16 mouse cellular contexts compared by ENCODE assay signal in the genomic region with DNA sequence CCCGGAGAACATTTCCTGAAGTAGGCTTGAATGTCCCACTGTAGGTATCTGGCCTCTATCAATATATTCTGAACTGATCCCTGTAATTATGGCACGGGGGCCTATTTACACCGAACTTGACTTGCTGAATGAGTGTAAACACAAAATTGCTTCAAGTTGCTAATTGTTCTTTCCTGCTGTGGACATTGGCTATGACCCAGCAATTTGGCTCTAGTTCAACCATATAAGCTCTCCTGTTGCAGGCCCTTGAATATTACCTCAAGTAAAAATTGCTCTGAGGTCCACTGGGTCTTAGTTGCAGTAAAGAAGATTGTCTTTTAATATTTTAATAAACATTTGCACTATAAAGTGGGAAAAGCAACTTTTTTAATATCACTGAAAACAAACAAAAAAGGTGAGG.
"Had no signal": no experiment of that assay in that cellular context is flagged by ENCODE, and none has a peak within 500 bp of the region (broad histone marks: within the 10 kb centered on the region; RNA-seq: fewer than 3 reads in every experiment).

No protein-coding gene starts in this region.

- H3K4me1 ChIP-seq: liver, embryonic 13.5 days; megakaryocyte, embryonic 14.5 days; neural tube, embryonic 13.5 days had no signal

- H3K4me2 ChIP-seq: liver, embryonic 13.5 days; lung, embryonic 14.5 days; midbrain, embryonic 11.5 days; neural tube, embryonic 13.5 days had no signal

- H3K27ac ChIP-seq: kidney, postnatal 0 days; layer of hippocampus, adult 2 months; left cerebral cortex, adult 2 months; liver, embryonic 13.5 days; neural tube, embryonic 13.5 days; stomach, postnatal 0 days had no signal

- ATAC-seq: lung, postnatal 0 days had no signal

- H3K27me3 ChIP-seq: liver, embryonic 13.5 days; megakaryocyte, embryonic 14.5 days; neural tube, embryonic 13.5 days had no signal

- H3K36me3 ChIP-seq: liver, embryonic 13.5 days; neural tube, embryonic 13.5 days had no signal

- DNase-seq: kidney, adult 2 months; kidney, postnatal 25 days; layer of hippocampus, adult 9-11 months; liver, embryonic 13.5 days; lung, embryonic 14.5 days; midbrain, embryonic 14.5 days; thymus, adult 2 months; thymus, postnatal 14 days had no signal

- H3K4me3 ChIP-seq: layer of hippocampus, adult 2 months; left cerebral cortex, adult 2 months; liver, embryonic 13.5 days; neural tube, embryonic 13.5 days had no signal

- H3K9ac ChIP-seq: liver, embryonic 13.5 days; lung, embryonic 14.5 days; neural tube, embryonic 13.5 days had no signal

- H3K9me3 ChIP-seq: liver, embryonic 13.5 days; megakaryocyte, embryonic 14.5 days; neural tube, embryonic 13.5 days had no signal
